Mouse (Mus musculus) naive thymus-derived CD4-positive, alpha-beta T cell, adult 2 months (primary cell): Measurements from ENCODE around the gene Hnrnpl.

Experiments used
- DNase-seq: peaks from one replicate; pipeline ENCODE4 v3.0.0-alpha.2; 2011; ENCODE audit warnings: low read depth

Hnrnpl gene

GRCm38 (mm10) chr7:28812436-28812835, 4.1 kb downstream of the Hnrnpl start:
- DNase-seq: peak; percentile 30

GRCm38 (mm10) chr7:28812949-28813348, 4.6 kb downstream of the Hnrnpl start:
- peak; percentile 65 for DNase-seq

GRCm38 (mm10) chr7:28814306-28815034, 6.1 kb downstream of the Hnrnpl start:
- no peak for DNase-seq

- DNase-seq: no peak
Measured at GRCm38 (mm10) chr7:28815230-28815629, 6.9 kb downstream of the Hnrnpl start.

GRCm38 (mm10) chr7:28816201-28816600, 7.9 kb downstream of the Hnrnpl start:
- DNase-seq: peak; percentile 35

- DNase-seq: no peak
Measured at GRCm38 (mm10) chr7:28816920-28817319, 8.6 kb downstream of the Hnrnpl start.

- no peak for DNase-seq
Measured at GRCm38 (mm10) chr7:28817524-28817923, 9.2 kb downstream of the Hnrnpl start.

- DNase-seq: peak; percentile 12
Measured at GRCm38 (mm10) chr7:28817957-28818356, 9.6 kb downstream of the Hnrnpl start.

- no peak for DNase-seq
Measured at GRCm38 (mm10) chr7:28818436-28818835, 10.1 kb downstream of the Hnrnpl start.

GRCm38 (mm10) chr7:28818861-28819452, 10.6 kb downstream of the Hnrnpl start:
- DNase-seq: peak; percentile 22

GRCm38 (mm10) chr7:28819571-28819970, 11.2 kb downstream of the Hnrnpl start:
- DNase-seq: no peak

GRCm38 (mm10) chr7:28820358-28821260, 12.3 kb downstream of the Hnrnpl start:
- no peak for DNase-seq

GRCm38 (mm10) chr7:28821261-28821831, 13.0 kb downstream of the Hnrnpl start:
- DNase-seq: peak; percentile 35

- no peak for DNase-seq
Measured at GRCm38 (mm10) chr7:28822556-28822955, 14.2 kb downstream of the Hnrnpl start.

GRCm38 (mm10) chr7:28822993-28823903, 14.9 kb downstream of the Hnrnpl start:
- DNase-seq: no peak

- DNase-seq: no peak
Measured at GRCm38 (mm10) chr7:28823932-28824331, 15.6 kb downstream of the Hnrnpl start.

- peak; percentile 93 for DNase-seq
Measured at GRCm38 (mm10) chr7:28824941-28825685, 16.8 kb downstream of the Hnrnpl start, which contains the start of gene Ech1. Ech1 (plus strand) TSS chr7:28825217.

GRCm38 (mm10) chr7:28825686-28826401, 17.5 kb downstream of the Hnrnpl start:
- peak; percentile 70 for DNase-seq

- DNase-seq: no peak
Measured at GRCm38 (mm10) chr7:28826402-28826772, 18.0 kb downstream of the Hnrnpl start.

GRCm38 (mm10) chr7:28827338-28827737, 19.0 kb downstream of the Hnrnpl start:
- DNase-seq: no peak
